Mouse (Mus musculus) bone marrow, adult 2 months (tissue): Measurements from ENCODE around the gene Ncbp2.

Source experiments
- CTCF ChIP-seq: fragments of 200-500 bp; IDR thresholded peaks from 2 replicates; pipeline ENCODE4 v1.5.1; 2011; ENCODE audit warnings: low read length, control low read depth; ENCODE audit not compliant: control insufficient read depth, insufficient read depth
- POLR2A ChIP-seq: fragments of 200-500 bp; IDR thresholded peaks from 2 replicates; pipeline ENCODE4 v1.6.1; 2011; ENCODE audit warnings: low read depth, mild to moderate bottlenecking, control low read depth, low read length, borderline replicate concordance; ENCODE audit not compliant: control insufficient read depth

DNA sequence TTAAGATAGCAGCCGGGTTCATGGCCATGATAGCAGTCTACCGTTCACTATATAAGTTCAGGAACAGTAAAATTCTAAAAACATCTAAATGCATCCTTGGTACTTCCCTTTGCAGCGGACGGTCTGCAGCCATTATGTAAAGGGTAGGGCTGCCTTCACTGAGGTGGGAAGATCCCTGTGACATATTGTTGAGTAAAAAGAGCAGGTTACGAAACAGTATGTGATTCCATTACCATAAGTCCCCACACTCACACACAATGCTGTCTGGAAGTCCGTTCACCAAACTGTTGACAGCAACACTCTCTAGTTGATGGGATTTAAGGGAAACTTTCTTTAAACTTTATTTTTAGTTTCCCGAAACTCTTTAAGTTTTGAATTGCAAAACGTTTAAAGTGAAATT is 45.1 kb upstream of the Ncbp2 start:
- TF ChIP-seq CTCF, result no peak
- TF ChIP-seq POLR2A, result no peak
